Mouse (Mus musculus) cerebellum, adult (tissue): Measurements from ENCODE around the gene Ccdc149.

Experiments used
- ATAC-seq: cut with Nextera tagmentation; 2 replicates; pipeline ENCODE4 v1.9.2; 2017; ENCODE audit warnings: mild to moderate bottlenecking, moderate library complexity, mixed read lengths; ENCODE audit not compliant: insufficient number of reproducible peaks, low FRiP score, low TSS enrichment

The Ccdc149 gene

DNA sequence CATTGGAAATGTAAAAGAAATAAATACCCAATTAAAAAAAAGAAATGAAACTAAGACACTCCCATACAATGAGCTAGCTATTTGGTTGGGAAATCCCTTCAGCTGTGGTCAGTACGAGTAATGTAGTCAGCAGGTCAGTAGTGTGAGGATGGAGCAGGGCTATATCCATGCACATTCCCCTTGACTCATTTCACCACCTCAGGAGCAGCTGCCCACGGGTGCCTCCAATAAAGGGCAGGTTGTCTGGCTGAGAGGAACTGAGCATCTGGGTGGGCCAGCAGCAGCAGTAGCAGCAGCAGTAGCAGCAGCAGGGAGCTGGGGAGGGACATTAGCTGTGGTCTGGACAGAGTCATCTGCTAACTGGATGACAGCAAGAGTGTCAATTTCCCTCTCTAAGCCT is 85.3 kb downstream of the Ccdc149 start:
- no peak for ATAC-seq

DNA sequence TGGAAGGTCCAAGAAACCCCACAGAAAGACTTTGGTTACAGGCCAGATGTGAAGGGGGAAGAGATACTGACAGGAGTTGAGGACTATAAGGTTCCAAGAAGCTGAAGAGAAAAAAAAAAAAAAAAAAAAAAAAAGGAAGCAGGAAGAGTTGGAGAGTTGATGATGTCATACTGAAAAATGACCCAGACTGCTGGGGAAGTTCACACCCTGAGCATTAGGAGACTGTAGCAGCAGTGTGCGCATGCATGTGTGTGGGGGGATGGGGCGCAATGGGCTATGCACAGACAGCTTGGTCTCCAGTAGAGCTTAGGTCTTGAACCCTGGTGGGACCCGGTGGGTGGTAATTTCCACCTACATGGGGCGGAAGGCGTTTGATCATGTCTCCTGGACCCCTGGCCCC is 87.6 kb downstream of the Ccdc149 start:
- ATAC-seq, result no peak

DNA sequence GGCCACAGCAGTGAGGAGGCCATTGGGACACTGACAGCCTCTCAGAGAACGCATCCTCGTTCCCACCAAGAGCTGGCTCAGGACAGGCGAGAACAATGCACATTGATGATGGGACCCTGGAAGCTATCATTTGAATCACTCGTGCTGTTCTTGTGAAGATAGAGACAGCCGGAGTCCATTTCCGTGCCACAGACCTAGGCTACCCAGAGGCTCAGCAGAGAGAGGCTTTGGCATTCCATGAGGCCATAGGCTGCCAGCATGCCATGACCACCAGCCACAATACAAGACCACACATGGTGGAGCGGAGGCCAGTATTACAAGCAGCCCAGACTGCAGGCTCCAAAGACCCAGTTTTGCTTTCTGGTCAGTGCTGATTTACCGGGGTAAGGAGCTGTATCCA is 88.5 kb downstream of the Ccdc149 start:
- ATAC-seq, result no peak

DNA sequence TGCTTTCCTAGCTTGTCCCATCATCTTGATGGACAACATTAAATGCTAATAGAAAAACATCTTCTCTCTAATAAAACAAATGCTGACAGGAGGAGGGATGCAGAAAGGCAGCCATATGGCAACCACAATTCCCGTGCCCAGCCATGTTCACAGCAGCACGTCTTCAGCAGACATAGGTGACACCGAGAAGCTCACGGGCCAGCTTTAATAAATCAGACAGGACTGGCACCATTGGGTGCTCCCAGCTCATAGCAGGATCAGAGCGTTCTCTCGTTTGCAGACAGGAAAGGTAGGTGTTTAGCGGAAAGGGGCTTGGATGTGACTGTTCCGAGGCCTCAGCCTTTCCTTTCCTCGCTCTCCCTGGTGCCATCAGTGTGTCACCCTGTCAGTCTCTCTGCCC is 95.5 kb downstream of the Ccdc149 start:
- ATAC-seq, result no peak

DNA sequence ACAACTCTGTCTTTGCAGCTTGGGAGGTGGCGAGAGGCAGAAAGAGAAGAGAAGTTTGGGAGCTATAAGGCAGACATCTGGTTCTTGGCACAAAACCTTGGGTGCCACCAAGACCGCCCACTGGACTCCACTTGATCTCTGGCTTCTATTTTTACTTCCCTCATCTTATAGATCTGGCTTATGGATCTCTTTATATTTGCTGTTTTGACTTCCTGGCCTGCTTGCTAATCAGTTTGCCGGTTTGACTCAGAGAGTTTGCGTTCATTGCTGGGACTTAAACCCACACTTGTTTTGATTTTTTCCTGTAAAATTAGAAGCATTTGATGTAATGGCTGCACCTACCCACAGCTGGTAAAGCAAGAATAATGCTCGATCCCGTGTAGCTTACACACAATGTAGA is 100.4 kb downstream of the Ccdc149 start:
- no peak for ATAC-seq

DNA sequence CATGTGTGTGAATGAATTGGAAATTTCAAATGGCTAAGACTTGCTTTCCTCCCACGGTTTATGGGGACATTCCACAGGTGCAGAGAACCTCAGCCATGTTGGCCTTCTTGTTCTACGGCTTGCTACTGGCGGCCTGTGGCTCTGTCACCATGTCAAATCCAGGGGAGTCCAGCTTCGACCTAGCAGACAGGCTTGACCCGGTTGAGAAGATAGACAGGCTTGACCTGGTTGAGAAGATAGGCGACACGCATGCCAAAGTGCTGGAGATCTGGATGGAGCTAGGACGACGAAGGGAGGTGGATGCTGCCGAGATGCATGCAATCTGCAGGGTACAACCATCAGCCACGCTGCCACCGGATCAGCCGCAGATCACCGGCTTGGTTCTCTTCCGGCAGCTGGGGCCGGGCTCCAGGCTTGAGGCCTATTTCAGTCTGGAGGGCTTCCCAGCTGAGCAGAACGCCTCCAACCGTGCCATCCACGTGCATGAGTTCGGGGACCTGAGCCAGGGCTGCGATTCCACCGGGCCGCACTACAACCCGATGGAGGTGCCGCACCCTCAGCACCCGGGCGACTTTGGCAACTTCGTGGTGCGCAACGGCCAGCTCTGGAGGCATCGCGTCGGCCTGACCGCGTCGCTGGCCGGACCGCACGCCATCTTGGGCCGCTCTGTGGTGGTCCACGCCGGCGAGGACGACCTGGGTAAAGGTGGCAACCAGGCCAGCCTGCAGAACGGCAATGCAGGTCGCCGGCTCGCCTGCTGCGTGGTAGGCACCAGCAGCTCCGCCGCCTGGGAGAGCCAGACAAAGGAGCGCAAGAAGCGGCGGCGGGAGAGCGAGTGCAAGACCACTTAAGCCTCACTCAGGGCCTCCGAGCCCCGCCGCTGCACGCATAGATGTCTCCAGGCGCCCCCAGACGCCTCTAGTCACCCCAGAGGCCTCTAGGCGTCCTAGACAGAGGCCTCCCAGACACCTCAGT is 103.2 kb downstream of the Ccdc149 start:
- no peak for ATAC-seq

DNA sequence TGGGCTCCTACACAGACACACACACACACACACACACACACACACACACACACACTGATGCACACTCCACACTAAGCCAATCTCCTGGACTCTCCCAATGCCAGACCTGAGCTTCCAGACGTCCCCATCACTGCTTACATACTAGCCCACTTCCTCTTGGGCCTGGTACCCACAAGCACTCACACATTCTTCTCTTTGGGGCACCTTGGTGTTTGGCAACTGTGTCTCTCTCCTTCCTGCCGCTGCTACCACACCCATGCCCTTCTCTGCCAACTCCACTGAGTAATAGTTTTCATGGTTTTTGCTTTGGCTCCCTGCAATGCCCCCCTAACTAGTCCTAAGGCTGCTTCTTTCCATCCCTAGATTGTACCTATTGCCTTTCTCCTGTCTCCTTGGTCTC is 104.7 kb downstream of the Ccdc149 start:
- no peak for ATAC-seq

DNA sequence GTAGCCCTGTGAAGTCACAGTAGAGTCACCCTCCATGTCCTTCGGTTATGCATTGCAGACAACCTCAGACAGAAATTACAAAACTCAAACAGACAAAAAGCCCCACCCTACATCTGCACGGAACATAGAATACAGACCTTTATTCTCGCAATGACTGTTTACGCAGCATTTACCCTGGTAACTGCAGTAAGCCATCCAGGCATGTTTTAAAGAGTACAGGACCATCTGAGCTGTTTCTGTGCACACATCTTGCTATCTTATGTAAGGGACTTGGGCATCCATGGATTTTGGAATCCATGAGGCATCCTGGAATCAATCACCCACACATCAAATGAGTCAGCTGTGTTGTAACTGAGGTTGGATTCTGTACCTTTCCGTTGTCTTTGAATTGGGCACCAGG is 105.4 kb downstream of the Ccdc149 start:
- ATAC-seq, result no peak

DNA sequence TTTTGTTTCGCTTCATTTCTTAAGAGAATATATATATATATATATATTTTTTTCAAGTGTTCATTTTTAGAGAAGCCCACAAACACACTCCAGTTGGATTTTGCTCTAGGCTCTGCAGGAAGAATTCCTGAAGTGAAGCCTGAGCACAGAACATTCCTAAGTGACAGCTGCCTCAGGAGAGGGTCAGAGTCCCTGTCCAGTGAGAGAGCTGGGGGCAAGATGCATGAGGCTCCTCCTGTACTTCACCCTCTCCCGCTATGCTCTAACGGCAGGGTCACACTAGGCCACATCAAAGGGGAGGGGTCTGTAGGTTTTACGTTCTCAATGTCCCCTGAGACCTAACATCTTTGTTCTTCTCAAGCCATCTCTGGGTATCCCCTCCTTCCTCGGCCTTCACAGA is 106.8 kb downstream of the Ccdc149 start:
- ATAC-seq, result no peak

DNA sequence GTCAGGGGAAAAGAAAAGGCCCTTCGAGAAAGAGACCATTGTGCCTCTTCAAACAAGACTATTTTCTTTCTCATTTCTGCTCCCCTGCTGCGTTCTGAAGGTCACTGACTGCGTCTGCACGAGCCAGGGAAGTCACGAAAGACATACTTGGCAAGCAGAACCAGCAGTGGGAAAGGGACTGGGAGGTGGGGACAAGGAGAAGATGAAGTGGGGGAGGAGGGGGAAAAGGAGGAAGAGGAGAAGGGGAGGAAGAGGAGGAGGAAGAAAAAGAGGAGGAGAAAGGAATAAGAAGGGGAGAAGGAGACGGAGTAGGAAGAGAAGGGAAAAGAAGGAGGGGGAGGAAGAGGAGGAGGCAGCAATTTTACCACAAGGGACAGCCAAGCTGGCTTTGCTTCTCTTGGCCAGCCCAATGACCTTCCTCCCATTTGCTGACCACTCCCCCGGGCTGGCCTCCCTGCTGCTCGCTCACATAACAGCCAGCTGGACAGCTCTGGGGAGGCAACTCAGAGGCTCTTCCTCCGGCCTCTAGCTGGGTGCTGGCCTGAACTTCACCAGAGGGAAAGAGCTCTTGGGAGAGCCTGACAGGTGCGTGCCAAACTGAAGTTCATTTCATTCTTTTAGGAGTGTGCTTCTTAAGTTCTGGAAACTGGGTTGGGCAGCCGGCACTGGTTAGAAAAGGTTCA is 107.7 kb downstream of the Ccdc149 start, which contains the start of gene Sod3:
Gene Sod3, plus strand, starts transcription at position 324 of the 683 bp plus-strand sequence.
- ATAC-seq, result no peak

DNA sequence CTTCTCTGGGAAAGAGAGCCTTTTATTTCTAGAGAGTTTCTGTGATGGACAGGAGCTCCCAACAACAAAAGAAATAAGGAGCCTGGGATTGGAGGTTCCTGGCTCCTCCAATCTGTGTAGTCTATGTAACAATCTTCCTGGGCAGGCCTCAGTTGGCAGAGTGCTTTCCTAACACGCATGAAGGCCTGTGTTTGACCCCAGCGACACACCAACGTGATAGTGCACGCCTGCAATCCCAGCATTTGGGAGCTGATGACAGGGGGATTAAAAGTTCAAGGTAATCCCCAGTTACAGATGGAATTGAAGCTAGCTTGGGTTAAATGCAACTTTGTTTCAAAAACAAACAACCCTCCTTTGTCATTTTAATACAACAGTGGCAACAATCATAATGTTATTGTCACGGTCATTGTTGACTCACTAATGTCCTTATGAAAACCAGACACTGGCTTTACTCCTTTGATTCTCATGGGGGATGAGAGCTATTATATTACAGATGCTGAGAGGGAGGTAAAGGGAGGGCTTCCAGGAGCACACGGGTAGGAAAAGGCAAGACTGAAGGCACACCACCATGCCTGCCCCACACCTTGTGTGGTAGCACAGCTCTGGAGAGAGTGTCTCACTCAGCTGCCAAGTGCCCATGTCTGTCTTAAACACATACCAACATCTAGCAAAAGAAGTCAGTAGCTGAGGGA is 108.4 kb downstream of the Ccdc149 start:
- ATAC-seq, result no peak

DNA sequence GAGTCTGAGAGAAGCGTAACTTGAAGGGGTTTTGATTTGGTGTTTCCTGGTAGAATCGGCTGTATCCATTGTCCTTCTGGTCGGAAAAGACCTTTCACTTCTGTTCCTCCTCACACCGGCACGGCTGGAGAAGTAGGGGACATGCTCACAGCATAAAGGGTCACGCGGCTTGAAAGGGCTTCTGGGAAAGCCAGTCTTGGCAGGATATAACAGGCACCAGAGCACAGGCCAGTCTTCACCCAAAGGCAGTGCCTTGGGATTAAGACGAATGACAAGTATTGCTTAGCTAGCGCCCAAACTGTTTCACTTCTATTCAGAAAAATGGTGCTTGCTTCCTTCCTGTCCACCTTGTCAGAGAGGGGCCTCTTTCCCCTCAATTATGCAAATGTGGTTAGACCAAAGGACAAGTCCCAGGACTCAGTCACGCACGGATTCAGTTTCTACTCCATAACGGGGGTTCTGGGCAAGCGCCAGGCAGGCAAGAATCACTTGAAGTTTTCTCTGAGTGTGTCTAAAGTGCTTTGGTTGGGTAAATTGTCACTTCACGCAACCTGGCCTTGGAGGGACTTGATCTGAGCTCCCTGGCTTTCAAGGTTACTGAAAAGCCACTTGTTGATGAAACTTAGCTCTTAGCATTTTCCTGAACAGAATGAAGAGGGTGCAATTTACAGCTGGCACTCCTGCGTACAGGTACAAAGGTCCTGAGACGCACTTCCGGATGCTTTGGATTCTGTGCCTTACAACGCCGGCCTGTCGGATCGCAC is 110.9 kb downstream of the Ccdc149 start:
- no peak for ATAC-seq

DNA sequence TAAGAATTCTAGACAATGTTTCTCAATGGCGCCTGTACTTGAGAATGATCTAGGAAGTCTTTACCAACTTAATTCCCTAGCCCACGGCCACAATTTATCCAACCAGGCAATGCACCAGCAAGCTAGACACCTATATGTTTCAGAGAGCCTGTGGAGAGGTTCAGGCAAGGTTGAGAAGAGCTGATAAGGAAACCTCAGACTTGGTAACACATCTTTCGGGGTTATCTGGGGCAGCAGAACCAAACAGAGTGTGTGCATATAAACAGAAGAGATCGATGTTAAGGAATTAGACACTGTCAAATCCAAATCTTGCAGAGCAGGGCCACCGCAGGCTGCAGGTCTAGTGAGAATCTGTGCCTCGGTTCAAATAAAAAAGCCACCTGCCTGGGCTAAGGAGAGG is 113.2 kb downstream of the Ccdc149 start:
- ATAC-seq, result no peak

DNA sequence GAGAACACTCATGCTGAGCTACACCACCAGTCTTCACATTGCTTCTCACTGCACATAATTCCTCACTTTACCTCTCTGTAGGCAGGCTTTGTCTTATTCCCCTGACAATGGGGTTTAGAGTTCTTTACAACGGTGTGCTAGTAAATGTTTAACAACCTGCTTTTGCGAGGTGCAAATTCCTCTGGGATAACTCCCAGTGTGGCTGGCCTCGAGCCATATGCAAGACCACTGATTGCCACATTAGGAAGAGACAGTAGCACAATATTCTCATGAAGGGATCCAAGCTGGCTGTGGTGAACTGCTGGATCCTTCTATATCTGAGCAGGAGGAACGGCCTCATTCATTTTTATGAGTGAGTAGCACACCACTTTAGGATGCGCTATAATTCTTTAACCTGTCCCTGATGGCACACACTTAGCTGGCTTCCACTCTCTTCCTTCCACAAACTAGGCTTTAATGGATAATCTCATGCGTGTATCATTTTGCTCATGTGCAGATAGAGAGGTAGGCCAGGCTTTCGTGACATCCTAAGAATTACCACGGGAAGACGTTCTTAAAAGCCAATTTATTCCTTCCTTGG is 114.1 kb downstream of the Ccdc149 start:
- no peak for ATAC-seq

DNA sequence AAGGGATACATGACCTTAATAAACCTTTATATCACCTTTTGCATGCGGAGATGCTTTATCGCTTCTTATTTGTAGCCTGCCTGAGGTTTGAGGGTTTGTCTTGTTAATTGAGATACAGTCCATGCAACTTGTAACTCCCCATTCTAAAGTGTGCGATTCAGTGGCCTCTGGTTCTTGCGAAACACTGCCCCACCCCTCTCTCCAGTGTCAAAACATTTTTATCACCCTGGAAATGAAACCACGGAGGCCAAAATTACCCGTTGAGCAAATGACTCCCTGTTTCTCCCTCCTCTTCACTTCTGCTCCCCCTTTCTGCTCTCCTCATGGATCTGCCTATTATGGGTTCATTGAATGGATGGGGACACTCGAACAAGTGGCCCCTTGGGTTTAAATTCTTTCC is 115.7 kb downstream of the Ccdc149 start:
- ATAC-seq, result no peak

DNA sequence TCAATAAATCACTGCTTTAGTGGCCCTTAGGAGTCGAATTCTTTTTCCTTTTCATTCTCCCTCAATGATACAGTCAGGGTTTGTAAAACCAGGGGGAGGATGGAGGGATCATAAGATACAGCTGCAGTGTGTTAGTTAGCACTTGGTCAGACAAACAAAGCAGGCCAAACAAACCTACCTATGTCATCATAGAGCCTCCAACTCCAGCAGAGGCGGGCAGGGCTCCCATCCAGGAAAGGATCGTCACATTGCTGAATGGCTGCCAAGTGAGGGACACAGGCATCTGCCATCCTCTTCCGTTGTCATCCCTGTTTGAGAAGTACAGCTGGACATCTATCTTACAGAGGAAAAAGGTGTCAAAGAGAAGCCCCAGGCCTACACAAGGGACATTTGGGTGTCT is 116.9 kb downstream of the Ccdc149 start:
- ATAC-seq, result no peak

DNA sequence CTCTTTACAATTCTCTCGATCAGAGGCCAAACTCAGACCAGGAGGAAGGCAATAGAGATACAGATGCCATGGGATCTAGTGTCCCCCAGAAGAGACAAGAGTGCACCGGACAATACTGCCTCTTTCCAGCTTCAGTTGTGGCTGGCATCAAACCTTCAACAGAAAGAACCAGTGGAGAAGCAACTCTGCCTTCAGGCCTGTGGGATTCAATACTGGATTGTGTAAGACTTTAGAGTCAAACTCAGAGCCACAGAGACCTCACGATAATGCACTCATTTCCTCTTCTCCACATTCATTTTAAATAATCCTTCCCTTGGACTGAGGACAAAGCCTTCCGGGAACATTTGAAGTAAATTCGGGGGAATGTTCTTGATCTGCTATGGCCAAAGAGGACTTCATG is 118.6 kb downstream of the Ccdc149 start:
- ATAC-seq, result no peak

DNA sequence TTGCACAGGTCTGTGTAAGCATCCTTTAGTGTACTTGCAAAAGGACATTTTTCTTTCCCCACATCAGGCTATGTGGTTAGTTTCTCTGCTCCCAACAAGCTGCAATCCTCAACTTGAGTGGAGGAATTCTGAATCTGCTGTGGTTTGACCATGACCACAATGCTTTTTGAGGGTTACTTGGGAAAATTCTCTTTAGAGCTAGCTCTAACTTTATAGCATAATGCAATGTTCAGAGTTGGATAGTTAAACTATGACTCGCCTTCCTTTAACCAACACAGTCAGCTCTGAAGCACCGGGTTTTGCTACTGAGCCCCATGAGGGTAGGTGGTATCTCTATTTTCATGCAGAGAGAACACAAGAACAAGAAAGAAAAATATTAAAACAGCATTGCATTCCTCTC is 119.8 kb downstream of the Ccdc149 start:
- no peak for ATAC-seq

DNA sequence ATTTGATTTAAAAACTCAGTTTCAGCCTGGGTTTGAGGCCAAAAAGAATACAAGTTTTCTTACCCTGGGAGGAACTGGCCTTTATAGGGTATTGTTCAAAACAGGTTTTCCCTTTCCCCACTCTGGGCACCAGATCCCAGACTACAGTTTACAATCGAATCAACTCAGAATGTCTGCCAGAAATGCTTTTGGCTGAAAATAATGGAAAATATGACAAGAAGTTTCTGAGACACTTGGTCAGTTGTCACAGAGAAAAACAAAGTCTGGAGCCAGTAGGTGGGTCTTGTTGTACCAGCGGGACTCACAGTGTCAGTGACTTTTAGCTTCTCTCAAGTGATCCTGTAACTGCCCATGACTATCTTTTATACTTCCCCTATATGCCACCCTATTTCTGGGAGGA is 120.9 kb downstream of the Ccdc149 start:
- ATAC-seq, result no peak

DNA sequence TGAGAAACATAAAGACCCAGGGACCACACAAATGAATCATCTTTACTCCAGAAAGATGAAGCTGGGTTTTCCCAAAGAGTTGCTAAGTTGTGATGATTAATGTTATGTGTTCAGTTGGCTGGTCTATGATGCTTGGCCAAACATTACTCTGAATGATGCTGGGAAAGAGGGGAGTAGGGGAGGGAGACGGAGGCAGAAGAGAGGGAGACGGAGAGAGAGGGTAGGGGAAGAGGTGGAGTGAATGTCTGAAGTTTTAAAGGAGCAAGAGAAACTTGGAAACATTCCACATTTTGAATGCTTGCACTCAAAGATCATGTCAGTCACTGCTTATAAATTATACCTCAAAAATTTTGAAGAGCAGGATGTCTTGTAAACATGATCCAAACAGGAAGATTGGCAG is 124.4 kb downstream of the Ccdc149 start:
- no peak for ATAC-seq
